Mouse (Mus musculus): ENCODE data around the gene Zmynd8. TPM values are rescaled to one million over a fixed set of nuclear protein-coding genes. Genes with fewer than 3 reads are reported as not detected.
A peak's percentile ranks its signal among the peaks of the same experiment; 100 is the strongest.

Zmynd8 gene
- polyA plus RNA-seq, 2 experiments from 2014 or later = 41.1 to 48.5 TPM

GRCm38 (mm10) chr2:165878907-165879361 is 19.9 kb downstream of the Zmynd8 start:
- no peak for ATAC-seq

GRCm38 (mm10) chr2:165878021-165878585 is 20.7 kb downstream of the Zmynd8 start:
- ATAC-seq = peak; percentile 92

GRCm38 (mm10) chr2:165877180-165877579 is 21.6 kb downstream of the Zmynd8 start:
- no peak for ATAC-seq

GRCm38 (mm10) chr2:165876201-165876918 is 22.5 kb downstream of the Zmynd8 start:
- no peak for ATAC-seq

- ATAC-seq = no peak
These were observed 23.3 kb downstream of the Zmynd8 start for GRCm38 (mm10) chr2:165875406-165875955.

GRCm38 (mm10) chr2:165874461-165875339 is 24.1 kb downstream of the Zmynd8 start:
- no peak for ATAC-seq

- ATAC-seq = no peak
These were observed 25.0 kb downstream of the Zmynd8 start for GRCm38 (mm10) chr2:165873777-165874176.

- no peak for ATAC-seq
These were observed 25.6 kb downstream of the Zmynd8 start for GRCm38 (mm10) chr2:165873196-165873595.

GRCm38 (mm10) chr2:165869257-165869656 is 29.6 kb downstream of the Zmynd8 start:
- ATAC-seq = no peak

- ATAC-seq = no peak
These were observed 30.2 kb downstream of the Zmynd8 start for GRCm38 (mm10) chr2:165868522-165869175.

GRCm38 (mm10) chr2:165867549-165867948 is 31.3 kb downstream of the Zmynd8 start:
- no peak for ATAC-seq

- no peak for ATAC-seq
These were observed 31.8 kb downstream of the Zmynd8 start for GRCm38 (mm10) chr2:165866951-165867387.

GRCm38 (mm10) chr2:165866412-165866811 is 32.4 kb downstream of the Zmynd8 start:
- no peak for ATAC-seq

GRCm38 (mm10) chr2:165864769-165865168 is 34.0 kb downstream of the Zmynd8 start:
- ATAC-seq = no peak

- ATAC-seq = no peak
These were observed 36.9 kb downstream of the Zmynd8 start for GRCm38 (mm10) chr2:165861683-165862594.

GRCm38 (mm10) chr2:165860962-165861682 is 37.7 kb downstream of the Zmynd8 start:
- ATAC-seq = no peak

GRCm38 (mm10) chr2:165860447-165860846 is 38.4 kb downstream of the Zmynd8 start:
- no peak for ATAC-seq

GRCm38 (mm10) chr2:165858453-165859384 is 40.1 kb downstream of the Zmynd8 start:
- no peak for ATAC-seq

GRCm38 (mm10) chr2:165857841-165858426 is 40.9 kb downstream of the Zmynd8 start:
- no peak for ATAC-seq

Data from activated CD4-positive, CD25-positive, alpha-beta regulatory T cell, adult 4 months (primary cell).